In the genomic region with DNA sequence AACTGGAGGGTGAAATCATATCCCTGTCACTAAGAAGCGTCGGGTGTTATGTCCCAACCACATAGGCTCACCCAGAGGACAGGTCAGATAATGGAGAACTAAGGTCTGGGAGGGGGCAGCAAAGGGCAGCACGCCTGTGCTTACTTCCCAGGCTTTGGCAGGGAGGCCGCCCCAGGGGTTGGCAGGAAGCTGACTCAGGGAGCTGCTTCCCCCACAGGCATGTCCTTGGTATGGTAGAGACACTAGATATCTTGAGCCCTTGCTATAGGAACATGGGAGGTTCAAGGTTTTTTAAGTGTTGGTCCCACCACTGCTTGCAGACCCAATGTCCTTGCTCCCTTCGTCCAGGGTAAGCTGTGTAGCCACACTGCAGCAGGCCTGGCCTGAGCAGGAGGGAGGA, we compare ENCODE assay signal across 20 mouse cellular contexts. TPM values are rescaled to one million over a fixed set of nuclear protein-coding genes. Genes with fewer than 3 reads are reported as not detected.
DNase-seq lines count a peak whose midpoint lies in the region; ATAC-seq lines count a peak whose summit lies in the region.
"Had no signal": no experiment of that assay in that cellular context is flagged by ENCODE, and none has a peak within 500 bp of the region (broad histone marks: within the 10 kb centered on the region; RNA-seq: fewer than 3 reads in every experiment).

No protein-coding gene starts in this region.

- H3K4me1 ChIP-seq in hindbrain, embryonic 12.5 days = peaks cover 64% of the 10 kb centered on the region
- H3K4me1 ChIP-seq in hindbrain, embryonic 14.5 days (replicated peaks; ENCODE audit: control insufficient read depth, insufficient read depth, low read length) = peaks cover 33% of the 10 kb centered on the region
- peaks cover 84% of the 10 kb centered on the region for H3K4me1 ChIP-seq in midbrain, embryonic 15.5 days
- H3K4me1 ChIP-seq: stomach, embryonic 15.5 days had no signal

- H3K4me3 ChIP-seq in hindbrain, embryonic 12.5 days = no peak overlapping the region
- no peak overlapping the region for H3K4me3 ChIP-seq in hindbrain, embryonic 14.5 days (replicated peaks; ENCODE audit: low read length)
- no peak overlapping the region for H3K4me3 ChIP-seq in midbrain, embryonic 15.5 days
- H3K4me3 ChIP-seq: erythroblast, embryonic 14.5 days; hindbrain, embryonic 15.5 days; stomach, embryonic 15.5 days had no signal

- no peak for ATAC-seq in hindbrain, embryonic 12.5 days (ENCODE audit: low FRiP score)
- no peak for ATAC-seq in hindbrain, embryonic 14.5 days (ENCODE audit: low FRiP score)
- ATAC-seq in granulocyte monocyte progenitor cell, adult 5-6 weeks (replicated peaks; ENCODE audit: poor library complexity, severe bottlenecking) = peak; percentile 31
- ATAC-seq in midbrain, embryonic 15.5 days (replicated peaks) = no peak
- no peak for ATAC-seq in inflammation-experienced regulatory T-cells, adult 6 months
- ATAC-seq: Patski had no signal

- WGBS in hindbrain, embryonic 12.5 days = 62% methylated on average over 5 of the region's 5 CpGs
- WGBS in hindbrain, embryonic 14.5 days = 71% methylated on average over 5 of the region's 5 CpGs
- WGBS in midbrain, embryonic 15.5 days = 70% methylated on average over 5 of the region's 5 CpGs

- DNase-seq in hindbrain, embryonic 14.5 days (ENCODE audit: low spot score) = no peak
- peak; percentile 45 for DNase-seq in adrenal gland, postnatal 25 days
- no peak for DNase-seq in layer of hippocampus, adult 9-10 months (ENCODE audit: low spot score)
- DNase-seq: cerebellum, adult 9-11 months; kidney, adult 9 months; lung, adult 18-20 months; lung, postnatal 4 days; spleen, adult 18-20 months had no signal

- H3K4me2 ChIP-seq in hindbrain, embryonic 12.5 days (replicated peaks) = no peak overlapping the region
- H3K4me2 ChIP-seq in hindbrain, embryonic 14.5 days (replicated peaks) = no peak overlapping the region
- H3K4me2 ChIP-seq in midbrain, embryonic 15.5 days = no peak overlapping the region
- H3K4me2 ChIP-seq: hindbrain, embryonic 15.5 days; stomach, embryonic 15.5 days had no signal

- H3K9ac ChIP-seq in hindbrain, embryonic 12.5 days = 0 out of 2 replicates have a peak overlapping the region, but pooled peaks have one; percentile 14
- H3K9ac ChIP-seq in hindbrain, embryonic 14.5 days = no peak overlapping the region
- no peak overlapping the region for H3K9ac ChIP-seq in midbrain, embryonic 15.5 days
- H3K9ac ChIP-seq: hindbrain, embryonic 15.5 days; stomach, embryonic 15.5 days had no signal

- H3K27me3 ChIP-seq in hindbrain, embryonic 12.5 days = no peaks in the 10 kb centered on the region; the same call in 1 of the 2 replicates
- no peaks in the 10 kb centered on the region for H3K27me3 ChIP-seq in hindbrain, embryonic 14.5 days (ENCODE audit: control insufficient read depth, insufficient read depth, low read length)
- H3K27me3 ChIP-seq in midbrain, embryonic 15.5 days (replicated peaks) = no peaks in the 10 kb centered on the region
- H3K27me3 ChIP-seq: hindbrain, embryonic 15.5 days; Patski had no signal

- no peaks in the 10 kb centered on the region for H3K36me3 ChIP-seq in hindbrain, embryonic 12.5 days
- peaks cover 13% of the 10 kb centered on the region; the same call in 1 of the 2 replicates for H3K36me3 ChIP-seq in hindbrain, embryonic 14.5 days (replicated peaks; ENCODE audit: control insufficient read depth, insufficient read depth)
- no peaks in the 10 kb centered on the region for H3K36me3 ChIP-seq in midbrain, embryonic 15.5 days (replicated peaks)
- H3K36me3 ChIP-seq: hindbrain, embryonic 15.5 days; stomach, embryonic 15.5 days had no signal

- H3K9me3 ChIP-seq in hindbrain, embryonic 12.5 days (replicated peaks) = no peaks in the 10 kb centered on the region
- no peaks in the 10 kb centered on the region for H3K9me3 ChIP-seq in hindbrain, embryonic 14.5 days (ENCODE audit: control insufficient read depth, low read length)
- no peaks in the 10 kb centered on the region for H3K9me3 ChIP-seq in midbrain, embryonic 15.5 days
- H3K9me3 ChIP-seq: hindbrain, embryonic 15.5 days; stomach, embryonic 15.5 days had no signal

- H3K27ac ChIP-seq in hindbrain, embryonic 12.5 days = peak overlapping the region; percentile 31; the same call in 1 of the 2 replicates
- H3K27ac ChIP-seq in hindbrain, embryonic 14.5 days = no peak overlapping the region
- 0 out of 2 replicates have a peak overlapping the region, but pooled peaks have one; percentile 1 for H3K27ac ChIP-seq in midbrain, embryonic 15.5 days
- H3K27ac ChIP-seq: hindbrain, embryonic 15.5 days; stomach, embryonic 15.5 days had no signal

RNA-seq across cellular contexts. Expression of a gene that starts 14.7 kb away (rescaled TPM):
- 3.6 and 4.1 TPM in 2 replicates for polyA plus RNA-seq in hindbrain, embryonic 12.5 days (2016; fragmentation: Nextera tagmentation; extraction: Ambion mirVana)
- polyA plus RNA-seq in hindbrain, embryonic 14.5 days (2014; fragmentation: Nextera tagmentation; extraction: Ambion mirVana) = 3.6 and 3.8 TPM in 2 replicates
- total RNA-seq in adrenal gland, postnatal 25 days (2021) = not detected in 2 replicates
- not detected in 2 replicates for total RNA-seq in granulocyte monocyte progenitor cell, adult 5-6 weeks (2014; fragmentation: Nextera tagmentation)
- not detected in 2 replicates for total RNA-seq in granulocyte monocyte progenitor cell, adult 5-6 weeks (2017)
- 3.7 and 3.8 TPM in 2 replicates for polyA plus RNA-seq in midbrain, embryonic 15.5 days (2015; fragmentation: Nextera tagmentation; extraction: Ambion mirVana)
- not detected for polyA plus RNA-seq in inflammation-experienced regulatory T-cells, adult 6 months (2017; shearing (Covaris generic))
- polyA plus RNA-seq: erythroblast, embryonic 14.5 days; heart, embryonic 14.5 days had no signal

RNA-seq across cellular contexts. Expression of a gene that starts 14.7 kb away (rescaled TPM):
- polyA plus RNA-seq in hindbrain, embryonic 12.5 days (2016; fragmentation: Nextera tagmentation; extraction: Ambion mirVana) = 10.8 and 12.7 TPM in 2 replicates
- 15.9 and 22.1 TPM in 2 replicates for polyA plus RNA-seq in hindbrain, embryonic 14.5 days (2014; fragmentation: Nextera tagmentation; extraction: Ambion mirVana)
- not detected in 2 replicates for total RNA-seq in adrenal gland, postnatal 25 days (2021)
- not detected in 2 replicates for total RNA-seq in granulocyte monocyte progenitor cell, adult 5-6 weeks (2014; fragmentation: Nextera tagmentation)
- total RNA-seq in granulocyte monocyte progenitor cell, adult 5-6 weeks (2017) = not detected in 2 replicates
- 14.9 and 19.8 TPM in 2 replicates for polyA plus RNA-seq in midbrain, embryonic 15.5 days (2015; fragmentation: Nextera tagmentation; extraction: Ambion mirVana)
- polyA plus RNA-seq in inflammation-experienced regulatory T-cells, adult 6 months (2017; shearing (Covaris generic)) = not detected
- polyA plus RNA-seq: erythroblast, embryonic 14.5 days; heart, embryonic 14.5 days had no signal

RNA-seq across cellular contexts. Expression of a gene that starts 23.6 kb away (rescaled TPM):
- 0.49 TPM in 1 of 2 replicates, not detected in the other for polyA plus RNA-seq in hindbrain, embryonic 12.5 days (2016; fragmentation: Nextera tagmentation; extraction: Ambion mirVana)
- polyA plus RNA-seq in hindbrain, embryonic 14.5 days (2014; fragmentation: Nextera tagmentation; extraction: Ambion mirVana) = 0.39 and 0.47 TPM in 2 replicates
- not detected in 2 replicates for total RNA-seq in adrenal gland, postnatal 25 days (2021)
- not detected in 2 replicates for total RNA-seq in granulocyte monocyte progenitor cell, adult 5-6 weeks (2014; fragmentation: Nextera tagmentation)
- total RNA-seq in granulocyte monocyte progenitor cell, adult 5-6 weeks (2017) = not detected in 2 replicates
- polyA plus RNA-seq in midbrain, embryonic 15.5 days (2015; fragmentation: Nextera tagmentation; extraction: Ambion mirVana) = 0.58 TPM in 1 of 2 replicates, not detected in the other
- polyA plus RNA-seq in inflammation-experienced regulatory T-cells, adult 6 months (2017; shearing (Covaris generic)) = not detected
- total RNA-seq: gastrocnemius, postnatal 4 days; left cerebral cortex, adult 18-20 months had no signal
- polyA plus RNA-seq: erythroblast, embryonic 14.5 days; heart, embryonic 14.5 days; limb, embryonic 14.5 days; stomach, embryonic 15.5 days had no signal

Comparison
In these comparisons a context has a peak if more than half of its experiments do, and no peak if none do; other contexts are left out.
1. RNA of a gene that starts 14.7 kb away (polyA plus RNA-seq): 15.9 to 22.1 TPM in hindbrain, embryonic 14.5 days, 14.9 to 19.8 TPM in midbrain, embryonic 15.5 days and 10.8 to 12.7 TPM in hindbrain, embryonic 12.5 days; not detected in inflammation-experienced regulatory T-cells, adult 6 months; every median in the first group is over 10 times any median in the second.